Mouse (Mus musculus): Measurements from ENCODE around the gene Snx20.

DNA sequence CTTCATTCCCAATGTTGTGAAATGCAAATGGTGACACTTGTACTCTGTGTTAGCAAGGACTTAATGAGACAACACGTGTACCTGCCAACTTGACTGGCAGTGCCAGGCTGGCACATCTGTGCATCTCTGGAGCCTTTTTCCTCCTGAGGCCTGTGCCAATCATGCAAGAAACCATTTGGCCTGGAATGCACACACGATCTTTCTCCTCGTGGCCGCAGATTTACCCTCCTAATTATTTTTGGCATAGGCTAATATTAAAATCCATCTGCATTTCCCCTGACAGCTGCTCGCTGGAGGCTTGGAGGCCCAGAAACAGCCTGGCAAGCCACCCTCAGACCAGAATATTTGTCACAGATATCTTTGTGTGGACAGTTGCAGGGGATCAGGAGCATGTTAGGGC, 58.3 kb downstream of the Snx20 start:
- TF ChIP-seq CTCF (IDR thresholded peaks at IDR 0.05; ENCODE audit: low read depth, low read length) (no peak), POLR2A (IDR thresholded peaks at IDR 0.05; ENCODE audit: borderline replicate concordance, low read depth, low read length) (no peak)

Measured in bone marrow macrophage, adult 2 months (primary cell).